Mouse (Mus musculus) cortical plate, adult 2 months (tissue): Measurements from ENCODE around the gene Paf1.

Experiments used
- CTCF ChIP-seq: fragments of 200-500 bp; IDR thresholded peaks from 2 replicates; pipeline ENCODE4 v1.5.1; 2011; ENCODE audit warnings: mild to moderate bottlenecking, control low read depth, low read length; ENCODE audit not compliant: insufficient read depth; ENCODE audit errors: extremely low read depth
- POLR2A ChIP-seq: fragments of 200-500 bp; IDR thresholded peaks from 2 replicates; pipeline ENCODE4 v1.6.1; 2011; ENCODE audit warnings: mild to moderate bottlenecking, low read length, control low read depth; ENCODE audit not compliant: insufficient read depth; ENCODE audit errors: extremely low read depth

DNA sequence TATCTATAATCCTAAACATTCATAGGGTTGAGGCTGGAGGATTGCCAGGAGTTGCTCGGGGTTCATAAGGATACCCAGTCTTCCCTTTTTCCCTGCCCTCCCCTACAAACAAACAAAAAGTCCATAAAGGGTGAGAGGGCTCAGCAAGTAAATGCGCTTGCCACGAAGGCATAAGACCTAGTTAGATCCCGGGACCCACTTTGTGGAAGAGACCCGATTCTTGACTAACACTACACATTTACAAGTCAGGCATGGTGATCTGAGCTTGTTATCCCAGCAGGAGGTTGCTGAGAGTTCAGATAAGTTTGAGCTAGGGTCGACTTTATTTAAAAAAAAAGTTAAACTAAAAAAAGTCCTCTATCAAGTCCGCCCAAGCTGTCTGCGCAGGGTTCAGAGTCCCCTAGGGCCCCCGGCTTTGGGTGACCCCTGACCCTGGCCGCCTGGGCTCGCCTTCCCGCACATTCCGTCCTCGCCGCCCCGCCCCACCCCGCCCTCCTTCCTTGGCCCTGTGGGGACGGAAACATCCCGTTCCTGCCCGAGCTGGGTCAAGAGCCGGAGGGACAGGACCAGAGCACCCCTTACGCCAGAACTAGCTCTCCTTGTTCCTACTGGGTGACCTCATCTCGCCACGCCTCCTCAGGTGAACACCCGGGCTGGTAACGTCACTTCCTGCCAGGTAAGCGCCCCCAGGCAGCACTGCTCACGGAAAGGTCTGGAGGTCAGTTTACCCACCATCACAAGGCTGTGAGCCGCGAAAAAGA, 16.6 kb upstream of the Paf1 start:
- TF ChIP-seq CTCF (no peak), POLR2A (0 out of 2 replicates have a peak, but pooled peaks have one; percentile 39)
